Mouse (Mus musculus): ENCODE measurements at regions not wholly inside any gene's neighbourhood (a gene's known extent, or its start where the extent isn't known, plus 50 kb on each side); places are given as distances from the start of the nearest gene placed in this dataset.

DNA sequence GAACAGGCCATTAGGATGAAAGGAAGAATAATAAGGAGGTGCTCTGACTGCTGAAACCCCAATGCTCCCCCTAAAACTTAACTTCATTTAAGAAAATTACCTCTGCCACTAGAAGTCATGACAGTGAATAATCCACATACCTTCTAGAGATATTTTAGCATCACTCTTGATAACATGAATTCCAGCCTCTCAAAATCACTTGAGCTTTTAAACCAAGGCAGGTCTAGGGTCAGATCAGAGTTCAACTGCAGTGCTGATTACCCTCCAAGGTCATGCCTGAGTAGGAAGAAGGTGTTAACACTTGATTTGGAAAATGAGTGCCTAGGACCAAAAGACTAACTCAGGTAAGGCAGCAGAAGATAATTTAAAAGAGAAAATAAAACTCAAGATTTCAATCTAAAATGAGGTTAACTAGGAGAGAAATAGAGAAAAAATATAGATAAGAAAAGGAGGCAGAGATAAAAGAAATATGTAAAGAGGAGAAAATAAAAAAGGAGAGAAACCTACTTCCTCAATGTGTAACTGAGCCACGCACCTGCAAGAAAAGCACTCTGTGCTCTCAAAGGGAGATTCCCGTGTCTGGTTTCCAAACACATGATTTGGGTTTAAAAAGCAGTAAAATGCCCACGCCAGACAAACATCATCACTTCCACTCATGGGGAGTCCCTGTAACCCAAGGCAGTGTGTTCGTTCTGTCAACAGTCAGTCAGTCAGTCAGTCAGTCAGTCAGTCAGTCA is 229.8 kb downstream of the Trib2 start:
- no peak for DNase-seq (ENCODE audit: low spot score in 2 of 2)

GRCm38 (mm10) chr12:15585845-15586244 is 230.9 kb downstream of the Trib2 start:
- DNase-seq (ENCODE audit: low spot score in 2 of 2) = peak in 1 of 2 experiments; percentile 28
- intact Hi-C loops (cut with DNase I) = no loop called here

More for the DNA sequence above, 229.8 kb downstream of the Trib2 start:
- intact Hi-C loops (cut with DNase I) = no loop called here

DNA sequence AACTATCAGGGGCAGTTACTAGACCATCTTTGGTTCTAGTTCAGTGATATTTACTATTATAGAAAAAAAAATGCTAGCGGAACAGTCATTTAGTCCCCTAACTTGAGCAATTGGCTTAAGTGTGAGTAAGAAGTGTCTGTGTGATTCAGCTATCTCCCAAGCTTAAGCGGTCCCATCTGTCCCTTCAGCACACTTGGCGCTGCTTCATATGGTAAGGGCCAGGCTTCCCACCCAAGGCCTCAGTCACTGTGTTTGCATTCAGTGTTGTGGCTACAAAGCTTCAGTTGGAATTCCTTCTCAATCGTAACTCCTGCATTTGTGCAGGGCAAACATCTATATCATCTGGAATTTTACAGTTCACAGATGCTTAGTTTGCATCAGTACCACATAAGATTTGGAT is 232.0 kb downstream of the Trib2 start:
- DNase-seq (ENCODE audit: low spot score in 2 of 2) = no peak
- intact Hi-C loops (cut with DNase I) = no loop called here

DNA sequence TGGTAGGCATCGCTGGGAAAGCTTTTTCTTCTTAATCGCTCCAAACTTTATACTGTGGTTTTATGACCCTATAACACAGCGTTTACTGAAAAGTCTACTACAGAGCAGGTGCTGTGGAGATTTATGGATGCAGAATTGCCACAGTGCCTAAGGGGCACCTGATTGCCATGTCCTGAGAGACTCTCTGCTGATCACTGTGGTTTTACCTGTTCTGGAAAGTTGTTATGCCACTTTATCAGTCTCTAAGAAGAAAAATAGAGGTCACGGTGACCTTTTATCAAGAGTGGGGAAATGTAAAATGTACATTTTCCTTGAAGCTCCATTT is 250.0 kb downstream of the Trib2 start:
- intact Hi-C loops (cut with DNase I) = no loop called here
- DNase-seq (ENCODE audit: low spot score in 2 of 2) = no peak

DNA sequence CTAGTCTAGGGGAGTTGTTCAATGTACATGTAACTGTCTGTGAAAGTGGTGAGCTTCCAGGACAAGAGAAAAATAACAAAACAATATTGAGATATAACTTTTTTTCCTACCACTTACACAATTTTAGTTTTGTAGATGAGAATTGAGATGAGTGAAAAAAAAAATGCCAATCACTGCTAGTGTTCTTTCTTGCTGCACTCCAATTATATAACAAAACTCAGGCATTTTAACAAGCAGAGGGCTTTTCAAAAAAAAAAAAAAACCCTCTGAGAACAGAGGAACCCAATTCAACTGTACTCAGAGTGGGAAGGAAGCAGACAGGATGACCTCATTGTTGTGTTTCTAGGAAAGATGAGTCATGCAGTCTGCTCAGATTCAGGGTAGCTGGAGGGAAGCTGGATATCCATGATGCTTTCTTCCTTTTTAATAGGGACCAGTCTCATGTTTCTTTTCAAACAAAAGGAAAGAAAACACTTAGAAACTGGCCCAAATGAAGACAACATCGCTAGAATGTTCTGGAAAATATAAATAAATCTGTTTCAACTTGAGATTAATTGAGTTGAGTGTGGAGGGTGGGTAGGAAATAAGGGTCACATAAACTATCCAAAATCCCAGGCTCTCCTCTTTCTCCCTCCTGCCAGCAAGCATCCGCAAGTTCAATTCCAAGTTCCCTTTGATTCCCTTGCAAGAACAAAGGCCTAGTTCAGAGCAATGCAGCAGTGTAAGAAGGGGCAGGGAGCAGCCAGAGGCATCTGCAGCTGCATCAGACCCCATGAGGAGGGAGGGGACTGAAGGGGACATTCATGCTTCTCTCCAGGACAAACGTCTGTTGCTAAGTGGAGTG is 250.6 kb downstream of the Trib2 start:
- intact Hi-C loops (cut with DNase I) = no loop called here

DNA sequence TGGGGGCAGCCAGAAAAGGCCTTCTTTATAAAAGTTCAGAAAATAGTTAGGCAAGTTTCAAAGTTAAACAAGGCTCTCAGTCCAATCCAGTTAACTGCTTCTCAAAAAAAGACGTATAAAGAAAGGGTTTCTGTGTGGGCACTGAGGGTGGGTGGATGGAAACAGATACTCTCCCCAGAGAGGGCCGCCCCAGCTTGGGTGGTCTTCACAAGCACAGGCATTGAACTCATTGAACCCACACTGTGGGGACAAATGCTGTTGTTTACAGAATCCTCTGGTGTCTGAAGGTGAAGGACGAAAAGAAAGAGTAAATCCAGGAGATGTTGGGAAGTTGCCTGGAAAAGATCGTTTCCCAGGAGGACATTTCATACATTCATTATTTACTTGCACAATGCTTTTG is 253.9 kb downstream of the Trib2 start:
- DNase-seq (ENCODE audit: low spot score in 2 of 2) = no peak

More for the DNA sequence above, 250.6 kb downstream of the Trib2 start:
- peak; percentile 16 to 62 for DNase-seq (ENCODE audit: low spot score in 2 of 2)

GRCm38 (mm10) chr12:15555471-15555870 is 261.3 kb downstream of the Trib2 start:
- DNase-seq (ENCODE audit: low spot score in 2 of 2) = peak in 1 of 2 experiments; percentile 43
- intact Hi-C loops (cut with DNase I) = no loop called here

More for the DNA sequence above, 253.9 kb downstream of the Trib2 start:
- intact Hi-C loops (cut with DNase I) = no loop called here

DNA sequence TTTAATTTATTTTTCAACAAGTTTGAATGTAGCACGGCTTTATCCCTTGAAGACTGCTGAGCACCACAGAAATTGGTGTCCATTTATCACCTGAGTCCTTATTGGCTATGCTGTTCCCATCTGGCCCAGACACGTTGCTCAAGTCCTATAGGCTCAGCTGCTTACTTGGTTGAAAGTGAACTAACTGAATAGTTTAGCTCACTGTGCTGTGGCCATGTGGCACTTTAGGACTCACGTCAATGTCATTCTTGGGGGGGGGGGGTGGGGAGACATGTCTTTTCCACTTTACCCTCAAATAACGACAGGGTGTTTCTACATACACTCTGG is 263.1 kb downstream of the Trib2 start:
- DNase-seq (ENCODE audit: low spot score in 2 of 2) = no peak
- intact Hi-C loops (cut with DNase I) = no loop called here

DNA sequence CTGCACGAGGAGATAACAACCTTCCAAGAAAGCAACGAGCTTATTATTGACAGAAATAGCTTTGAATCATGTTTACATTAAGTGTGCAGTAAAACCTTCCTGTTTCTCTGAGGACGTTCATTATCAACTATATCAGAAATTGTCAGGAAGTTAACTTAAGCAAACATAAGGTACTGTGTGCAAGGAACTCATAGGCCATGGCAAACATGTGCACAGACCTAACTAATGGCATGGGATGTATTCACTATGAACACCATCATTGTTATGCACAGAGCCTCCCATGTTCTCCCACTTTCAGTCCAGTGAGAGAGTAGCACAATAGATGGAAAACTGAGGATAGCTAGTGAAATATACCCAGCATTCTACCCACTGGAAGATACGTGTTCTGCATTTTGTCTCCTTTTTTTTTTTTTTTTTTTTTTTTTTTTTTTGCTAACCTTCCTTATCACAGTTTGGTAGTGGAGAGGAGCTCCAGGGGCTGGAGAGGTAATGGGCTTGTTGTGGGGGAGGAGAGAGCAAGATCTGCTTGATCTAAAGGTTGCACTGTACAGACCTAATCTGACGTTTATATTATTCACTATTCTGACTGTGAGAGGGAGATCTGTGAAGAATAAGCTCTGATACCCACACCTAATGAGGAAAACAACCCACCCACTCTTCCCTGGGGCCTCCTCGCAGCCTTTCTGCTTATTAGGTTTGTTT is 263.6 kb downstream of the Trib2 start:
- DNase-seq (ENCODE audit: low spot score in 2 of 2) = no peak
- intact Hi-C loops (cut with DNase I) = no loop called here

DNA sequence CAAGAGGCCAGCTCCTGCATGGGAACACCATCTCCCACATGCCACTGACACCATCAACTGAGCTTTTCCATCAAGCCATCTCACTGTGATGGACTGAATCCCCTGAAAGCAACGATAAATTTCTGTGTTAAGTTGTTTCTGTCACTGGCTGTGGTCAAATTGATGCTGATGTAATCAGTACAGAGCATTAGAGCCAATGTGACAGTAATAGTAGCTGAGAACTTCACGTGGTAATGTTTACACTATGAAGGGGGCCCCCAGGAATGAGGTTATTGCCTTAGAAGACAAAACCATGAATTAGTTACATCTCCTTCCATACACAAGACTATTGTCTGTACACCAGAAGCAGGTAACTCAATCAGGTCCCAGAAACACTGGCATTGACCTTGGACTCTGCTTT is 264.5 kb downstream of the Trib2 start:
- intact Hi-C loops (cut with DNase I) = no loop called here
- no peak for DNase-seq (ENCODE audit: low spot score in 2 of 2)

- DNase-seq (ENCODE audit: low spot score in 2 of 2) = no peak
- intact Hi-C loops (cut with DNase I) = no loop called here
These were observed 265.3 kb downstream of the Trib2 start for GRCm38 (mm10) chr12:15551281-15551900.

- intact Hi-C loops (cut with DNase I) = no loop called here
- DNase-seq (ENCODE audit: low spot score in 2 of 2) = no peak
These were observed 272.4 kb downstream of the Trib2 start for GRCm38 (mm10) chr12:15544351-15544750.

- intact Hi-C loops (cut with DNase I) = no loop called here
These were observed 274.2 kb downstream of the Trib2 start for GRCm38 (mm10) chr12:15542486-15542885.

DNA sequence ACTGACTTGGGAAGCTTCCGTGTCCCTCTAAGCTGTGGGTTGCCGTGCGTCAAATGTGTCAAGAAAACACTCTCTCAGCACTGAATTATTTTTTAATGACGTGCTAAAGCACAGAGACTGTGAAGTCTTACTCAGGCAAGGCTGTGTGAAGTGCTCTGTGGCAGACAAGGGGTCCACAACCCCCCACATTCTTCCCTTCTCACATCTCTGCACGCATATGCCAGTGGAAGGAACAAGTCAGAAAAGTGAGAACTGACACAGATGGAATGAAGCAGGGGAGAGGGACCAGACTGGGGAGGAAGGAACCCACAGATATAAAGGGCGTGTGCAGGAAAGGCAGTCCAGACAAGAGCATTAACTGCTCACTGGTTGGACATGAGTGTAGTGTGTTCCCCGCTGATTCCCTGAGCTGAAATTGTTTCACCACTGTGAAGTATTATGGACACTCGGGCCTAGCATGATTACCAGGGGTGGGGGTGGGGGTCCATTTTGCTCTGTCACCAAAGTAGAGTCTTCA is 279.8 kb downstream of the Trib2 start:
- no peak for DNase-seq (ENCODE audit: low spot score in 2 of 2)
- intact Hi-C loops (cut with DNase I) = loop anchor here (2.0 to 10.0 kb wide), 3 partner anchors 278 to 995 kb away; no protein-coding TSS in a partner anchor

More at GRCm38 (mm10) chr12:15542486-15542885, 274.2 kb downstream of the Trib2 start:
- DNase-seq (ENCODE audit: low spot score in 2 of 2) = no peak

DNA sequence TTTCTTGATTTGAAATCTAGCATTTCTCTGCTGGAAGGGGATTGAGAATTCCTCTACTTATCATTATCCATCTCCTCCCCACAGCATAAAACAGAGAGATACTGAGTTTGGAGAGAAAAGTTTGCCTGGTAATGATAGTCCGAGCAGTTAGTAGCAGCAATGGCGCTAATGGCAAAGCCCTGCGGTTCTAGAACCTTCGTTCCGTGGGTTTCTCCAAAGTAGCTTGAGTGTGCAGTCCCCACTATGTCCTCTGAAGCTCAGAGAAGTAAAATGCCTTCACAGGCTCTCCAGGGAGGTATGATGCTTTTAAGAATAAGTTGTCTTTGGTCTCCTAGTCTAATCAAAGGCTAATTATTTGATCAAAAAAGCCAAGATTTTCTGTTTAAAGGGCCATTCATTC is 280.5 kb downstream of the Trib2 start:
- DNase-seq (ENCODE audit: low spot score in 2 of 2) = no peak
- intact Hi-C loops (cut with DNase I) = loop anchor here (2.0 to 10.0 kb wide), 3 partner anchors 279 to 996 kb away; no protein-coding TSS in a partner anchor

- DNase-seq (ENCODE audit: low spot score in 2 of 2) = peak; percentile 85 to 93
- intact Hi-C loops (cut with DNase I) = loop anchor here (2.0 to 10.0 kb wide), 3 partner anchors 279 to 996 kb away; no protein-coding TSS in a partner anchor
These were observed 280.9 kb downstream of the Trib2 start for GRCm38 (mm10) chr12:15535822-15536221.

GRCm38 (mm10) chr12:15520783-15521407 is 295.8 kb downstream of the Trib2 start:
- intact Hi-C loops (cut with DNase I) = no loop called here
- no peak for DNase-seq (ENCODE audit: low spot score in 2 of 2)

GRCm38 (mm10) chr12:15511994-15512393 is 304.7 kb downstream of the Trib2 start:
- intact Hi-C loops (cut with DNase I) = no loop called here
- DNase-seq (ENCODE audit: low spot score in 2 of 2) = no peak

GRCm38 (mm10) chr12:15507576-15507975 is 309.1 kb downstream of the Trib2 start:
- intact Hi-C loops (cut with DNase I) = no loop called here
- peak; percentile 66 to 75 for DNase-seq (ENCODE audit: low spot score in 2 of 2)

Data from left cerebral cortex, postnatal 14 days (tissue).